In genomic region chr6:48704146-48704545, GRCm38 (mm10) we compare ENCODE assay signal across 23 mouse cellular contexts. TPM values are rescaled to one million over a fixed set of nuclear protein-coding genes. Genes with fewer than 3 reads are reported as not detected.
DNase-seq lines count a peak whose midpoint lies in the region; ATAC-seq and TF ChIP-seq lines count a peak whose summit lies in the region.
"Had no signal": no experiment of that assay in that cellular context is flagged by ENCODE, and none has a peak within 500 bp of the region (broad histone marks: within the 10 kb centered on the region; RNA-seq: fewer than 3 reads in every experiment).

No protein-coding gene starts in this region.

- intact Hi-C loops in heart, adult 2 months (cut with DNase I): no loop called here
- intact Hi-C loops in heart, postnatal 14 days (cut with DNase I): loop anchor here (2.0 kb wide), 1 partner anchor 37 kb away; no protein-coding TSS in a partner anchor

- peaks cover 46% of the 10 kb centered on the region for H3K36me3 ChIP-seq in heart, adult 2 months (ENCODE audit: control insufficient read depth, insufficient read depth, low read length)
- peaks cover 4% of the 10 kb centered on the region; the same call in 1 of the 2 replicates for H3K36me3 ChIP-seq in liver, adult 2 months (ENCODE audit: control insufficient read depth, insufficient read depth, low read length)
- no peaks in the 10 kb centered on the region for H3K36me3 ChIP-seq in liver, embryonic 11.5 days (ENCODE audit: control insufficient read depth, insufficient read depth, low read length)
- H3K36me3 ChIP-seq in small intestine, adult 2 months (ENCODE audit: control insufficient read depth, insufficient read depth, low read length): peaks cover 4% of the 10 kb centered on the region
- H3K36me3 ChIP-seq in hindbrain, postnatal 0 days (ENCODE audit: insufficient read depth, low read length): no peaks in the 10 kb centered on the region
- H3K36me3 ChIP-seq: embryonic facial prominence, embryonic 15.5 days; forebrain, embryonic 10.5 days; heart, embryonic 15.5 days; hindbrain, embryonic 10.5 days had no signal

- no peaks in the 10 kb centered on the region for H3K9me3 ChIP-seq in liver, embryonic 11.5 days (ENCODE audit: control insufficient read depth, low read length)
- H3K9me3 ChIP-seq in hindbrain, postnatal 0 days (ENCODE audit: low read length): no peaks in the 10 kb centered on the region
- H3K9me3 ChIP-seq: embryonic facial prominence, embryonic 15.5 days; forebrain, embryonic 10.5 days; heart, embryonic 15.5 days; hindbrain, embryonic 10.5 days had no signal

- no peak for ATAC-seq in liver, embryonic 11.5 days (replicated peaks; ENCODE audit: low FRiP score)
- no peak for ATAC-seq in hindbrain, postnatal 0 days
- ATAC-seq: forebrain, embryonic 14.5 days had no signal

- H3K27ac ChIP-seq in heart, adult 2 months: peak overlapping the region; percentile 96; the same call in 1 of the 2 replicates
- H3K27ac ChIP-seq in liver, adult 2 months (replicated peaks; ENCODE audit: insufficient read depth, low read depth, low read length): peak overlapping the region; percentile 40; the same call in 1 of the 2 replicates
- H3K27ac ChIP-seq in liver, embryonic 11.5 days (ENCODE audit: low read depth, low read length): no peak overlapping the region
- H3K27ac ChIP-seq in brown adipose tissue, adult 24 weeks (replicated peaks; ENCODE audit: low read depth, low read length): peak overlapping the region; percentile 98; the same call in 1 of the 2 replicates
- peak overlapping the region; percentile 23; the same call in 1 of the 2 replicates for H3K27ac ChIP-seq in small intestine, adult 2 months (ENCODE audit: insufficient read depth, low read depth, low read length)
- no peak overlapping the region for H3K27ac ChIP-seq in hindbrain, postnatal 0 days
- H3K27ac ChIP-seq: embryonic facial prominence, embryonic 15.5 days; forebrain, embryonic 10.5 days; hindbrain, embryonic 10.5 days; hindbrain, embryonic 14.5 days had no signal

- H3K9ac ChIP-seq in heart, adult 2 months (ENCODE audit: low read depth, low read length): no peak overlapping the region
- no peak overlapping the region for H3K9ac ChIP-seq in liver, adult 2 months (ENCODE audit: low read depth, low read length)
- H3K9ac ChIP-seq in liver, embryonic 11.5 days (ENCODE audit: low read depth, low read length): no peak overlapping the region
- H3K9ac ChIP-seq in hindbrain, postnatal 0 days (replicated peaks; ENCODE audit: low read length): no peak overlapping the region
- H3K9ac ChIP-seq: embryonic facial prominence, embryonic 15.5 days; heart, embryonic 15.5 days; hindbrain, embryonic 14.5 days had no signal

- no peak overlapping the region for H3K4me3 ChIP-seq in heart, adult 2 months
- H3K4me3 ChIP-seq in liver, adult 2 months (ENCODE audit: insufficient read depth, low read depth, low read length): no peak overlapping the region
- no peak overlapping the region for H3K4me3 ChIP-seq in liver, embryonic 11.5 days (ENCODE audit: low read depth, low read length)
- no peak overlapping the region for H3K4me3 ChIP-seq in brown adipose tissue, adult 24 weeks (ENCODE audit: insufficient read depth, low read depth, low read length)
- no peak overlapping the region for H3K4me3 ChIP-seq in small intestine, adult 2 months (ENCODE audit: low read depth, low read length)
- no peak overlapping the region for H3K4me3 ChIP-seq in hindbrain, postnatal 0 days (ENCODE audit: low read length)
- H3K4me3 ChIP-seq: embryonic facial prominence, embryonic 15.5 days; erythroblast, embryonic 14.5 days; forebrain, embryonic 10.5 days; heart, embryonic 15.5 days; hindbrain, embryonic 10.5 days had no signal

- peaks cover 22% of the 10 kb centered on the region for H3K4me1 ChIP-seq in heart, adult 2 months (ENCODE audit: control insufficient read depth, insufficient read depth, low read length)
- H3K4me1 ChIP-seq in liver, adult 2 months (ENCODE audit: control insufficient read depth, insufficient read depth, low read length): peaks cover 4% of the 10 kb centered on the region; the same call in 1 of the 2 replicates
- H3K4me1 ChIP-seq in liver, embryonic 11.5 days (replicated peaks; ENCODE audit: control insufficient read depth, insufficient read depth, low read length): no peaks in the 10 kb centered on the region
- H3K4me1 ChIP-seq in brown adipose tissue, adult 24 weeks (ENCODE audit: control insufficient read depth, insufficient read depth, insufficient read length, low read length): peaks cover 28% of the 10 kb centered on the region
- no peaks in the 10 kb centered on the region; the same call in 1 of the 2 replicates for H3K4me1 ChIP-seq in small intestine, adult 2 months (ENCODE audit: control insufficient read depth, insufficient read depth, insufficient read length, low read length)
- H3K4me1 ChIP-seq in hindbrain, postnatal 0 days (ENCODE audit: insufficient read depth, low read length): no peaks in the 10 kb centered on the region
- H3K4me1 ChIP-seq: embryonic facial prominence, embryonic 15.5 days; forebrain, embryonic 10.5 days; heart, embryonic 15.5 days; hindbrain, embryonic 10.5 days had no signal

- H3K4me2 ChIP-seq in liver, embryonic 11.5 days: no peak overlapping the region
- no peak overlapping the region for H3K4me2 ChIP-seq in hindbrain, postnatal 0 days (ENCODE audit: low read depth, low read length)
- H3K4me2 ChIP-seq: embryonic facial prominence, embryonic 15.5 days; heart, embryonic 15.5 days; hindbrain, embryonic 14.5 days had no signal

- H3K79me2 ChIP-seq in heart, adult 2 months (replicated peaks; ENCODE audit: control insufficient read depth, insufficient read depth, low read length): no peaks in the 10 kb centered on the region
- no peaks in the 10 kb centered on the region for H3K79me2 ChIP-seq in liver, adult 2 months (ENCODE audit: control insufficient read depth, insufficient read depth, low read length)

- H3K27me3 ChIP-seq in heart, adult 2 months (ENCODE audit: control insufficient read depth, insufficient read depth, low read length): no peaks in the 10 kb centered on the region
- no peaks in the 10 kb centered on the region for H3K27me3 ChIP-seq in liver, adult 2 months (ENCODE audit: control insufficient read depth, insufficient read depth, low read length)
- no peaks in the 10 kb centered on the region; the same call in 1 of the 2 replicates for H3K27me3 ChIP-seq in liver, embryonic 11.5 days (replicated peaks; ENCODE audit: control insufficient read depth, insufficient read depth, low read length)
- H3K27me3 ChIP-seq in small intestine, adult 2 months (ENCODE audit: control insufficient read depth, insufficient read depth, low read length): no peaks in the 10 kb centered on the region
- no peaks in the 10 kb centered on the region for H3K27me3 ChIP-seq in hindbrain, postnatal 0 days (ENCODE audit: insufficient read depth, low read length)
- H3K27me3 ChIP-seq: embryonic facial prominence, embryonic 15.5 days; heart, embryonic 15.5 days had no signal

- DNase-seq in heart, adult 2 months: no peak
- DNase-seq in heart, postnatal 14 days: no peak
- DNase-seq in liver, adult 2 months (ENCODE audit: extremely low read depth, low read depth, low spot score): no peak
- DNase-seq in liver, embryonic 11.5 days (ENCODE audit: low spot score): no peak
- no peak for DNase-seq in hindbrain, postnatal 0 days (ENCODE audit: low spot score)
- DNase-seq: adrenal gland, adult 2 months; adrenal gland, postnatal 25 days; cerebellum, adult 2 months; cerebellum, postnatal 14 days; embryo, embryonic 11 days had no signal

- TF ChIP-seq CTCF in heart, adult 2 months (IDR thresholded peaks at IDR 0.05): no peak
- no peak for TF ChIP-seq CTCF in liver, adult 2 months (IDR thresholded peaks at IDR 0.05; ENCODE audit: low read depth, low read length)
- no peak for TF ChIP-seq CTCF in small intestine, adult 2 months (IDR thresholded peaks at IDR 0.05; ENCODE audit: extremely low read depth, insufficient read length, insufficient replicate concordance, low read depth, low read length)
- no peak for TF ChIP-seq CTCF in hindbrain, postnatal 0 days (IDR thresholded peaks at IDR 0.05; ENCODE audit: low read depth)

- TF ChIP-seq EP300 in heart, adult 2 months (IDR thresholded peaks at IDR 0.05; ENCODE audit: insufficient read depth, low read depth, low read length): no peak

- TF ChIP-seq POLR2A in heart, adult 2 months (IDR thresholded peaks at IDR 0.05; ENCODE audit: insufficient read depth, low read depth, low read length): no peak
- no peak for TF ChIP-seq POLR2A in liver, adult 2 months (IDR thresholded peaks at IDR 0.05; ENCODE audit: extremely low read depth, insufficient read depth, low read length)
- no peak for TF ChIP-seq POLR2A in small intestine, adult 2 months (IDR thresholded peaks at IDR 0.05; ENCODE audit: low read depth, low read length)

RNA-seq across cellular contexts. Expression of gene Gimap6, which starts 3.9 kb away (rescaled TPM):
- 10 to 100 TPM; 34.3 to 38.1 TPM for total RNA-seq in heart, adult 2 months (2021)
- polyA plus RNA-seq in heart, adult 2 months (2012; rRNA removed): 19.2 and 28.6 TPM in 2 replicates
- 10 to 100 TPM; 48.0 to 53.9 TPM for total RNA-seq in heart, postnatal 14 days (2021)
- total RNA-seq in liver, adult 2 months (2014; rRNA removed): 13.9 and 19.1 TPM in 2 replicates
- polyA plus RNA-seq in liver, adult 2 months (2012; rRNA removed): 2.6 and 2.8 TPM in 2 replicates
- polyA plus RNA-seq in liver, embryonic 11.5 days (2014; fragmentation: Nextera tagmentation; extraction: Ambion mirVana): 18.0 and 18.6 TPM in 2 replicates
- polyA plus RNA-seq in brown adipose tissue, adult 24 weeks (2012; ENCODE audit: insufficient read depth, insufficient read length, missing spikeins): 27.2 and 40.0 TPM in 2 replicates
- polyA plus RNA-seq in small intestine, adult 2 months (2012; rRNA removed): 2.0 and 5.0 TPM in 2 replicates
- total RNA-seq in hindbrain, postnatal 0 days (2014; rRNA removed): 3.5 and 5.7 TPM in 2 replicates
- polyA plus RNA-seq in hindbrain, postnatal 0 days (2015; fragmentation: Nextera tagmentation; extraction: Ambion mirVana): 6.7 and 7.1 TPM in 2 replicates
- polyA plus RNA-seq: erythroblast, embryonic 14.5 days had no signal

RNA-seq across cellular contexts. Expression of gene Gm28053, which starts 14.3 kb away (rescaled TPM):
- 1 to 10 TPM; 3.4 to 5.6 TPM for total RNA-seq in heart, adult 2 months (2021)
- polyA plus RNA-seq in heart, adult 2 months (2012; rRNA removed): not detected in 2 replicates
- total RNA-seq in heart, postnatal 14 days (2021): 1 to 10 TPM; 3.5 to 7.9 TPM
- total RNA-seq in liver, adult 2 months (2014; rRNA removed): not detected in 2 replicates
- not detected in 2 replicates for polyA plus RNA-seq in liver, adult 2 months (2012; rRNA removed)
- 0.77 and 2.2 TPM in 2 replicates for polyA plus RNA-seq in liver, embryonic 11.5 days (2014; fragmentation: Nextera tagmentation; extraction: Ambion mirVana)
- polyA plus RNA-seq in brown adipose tissue, adult 24 weeks (2012; ENCODE audit: insufficient read depth, insufficient read length, missing spikeins): not detected in 2 replicates
- polyA plus RNA-seq in small intestine, adult 2 months (2012; rRNA removed): not detected in 2 replicates
- not detected in 2 replicates for total RNA-seq in hindbrain, postnatal 0 days (2014; rRNA removed)
- not detected in 2 replicates for polyA plus RNA-seq in hindbrain, postnatal 0 days (2015; fragmentation: Nextera tagmentation; extraction: Ambion mirVana)
- total RNA-seq: ES-E14 had no signal
- polyA plus RNA-seq: adrenal gland, adult 2 months; embryonic facial prominence, embryonic 11.5 days; erythroblast, embryonic 14.5 days; forebrain, embryonic 10.5 days; forebrain, embryonic 14.5 days; hindbrain, embryonic 10.5 days had no signal

RNA-seq across cellular contexts. Expression of gene Gimap7, which starts 14.3 kb away (rescaled TPM):
- under 1 TPM in 1 of 2 experiments, not detected in 1; 0.77 TPM for total RNA-seq in heart, adult 2 months (2021)
- polyA plus RNA-seq in heart, adult 2 months (2012; rRNA removed): 0.29 and 0.70 TPM in 2 replicates
- total RNA-seq in heart, postnatal 14 days (2021): under 1 TPM; 0.22 to 0.24 TPM
- 0.37 and 0.47 TPM in 2 replicates for total RNA-seq in liver, adult 2 months (2014; rRNA removed)
- 0.19 and 0.35 TPM in 2 replicates for polyA plus RNA-seq in liver, adult 2 months (2012; rRNA removed)
- polyA plus RNA-seq in liver, embryonic 11.5 days (2014; fragmentation: Nextera tagmentation; extraction: Ambion mirVana): not detected in 2 replicates
- not detected in 2 replicates for polyA plus RNA-seq in brown adipose tissue, adult 24 weeks (2012; ENCODE audit: insufficient read depth, insufficient read length, missing spikeins)
- 1.5 and 2.5 TPM in 2 replicates for polyA plus RNA-seq in small intestine, adult 2 months (2012; rRNA removed)
- total RNA-seq in hindbrain, postnatal 0 days (2014; rRNA removed): not detected in 2 replicates
- polyA plus RNA-seq in hindbrain, postnatal 0 days (2015; fragmentation: Nextera tagmentation; extraction: Ambion mirVana): not detected in 2 replicates
- total RNA-seq: ES-E14; gastrocnemius, adult 8-10 months; gastrocnemius, postnatal 4 days had no signal
- polyA plus RNA-seq: adrenal gland, adult 2 months; cerebellum, adult 2 months; embryonic facial prominence, embryonic 11.5 days; erythroblast, embryonic 14.5 days; forebrain, embryonic 10.5 days; forebrain, embryonic 14.5 days; hindbrain, embryonic 10.5 days; hindbrain, embryonic 14.5 days had no signal

RNA-seq across cellular contexts. Expression of gene Gimap4, which starts 19.8 kb away (rescaled TPM):
- total RNA-seq in heart, adult 2 months (2021): 10 to 100 TPM; 22.4 to 25.3 TPM
- 28.1 and 42.1 TPM in 2 replicates for polyA plus RNA-seq in heart, adult 2 months (2012; rRNA removed)
- 10 to 100 TPM; 32.2 to 42.6 TPM for total RNA-seq in heart, postnatal 14 days (2021)
- 11.9 and 15.1 TPM in 2 replicates for total RNA-seq in liver, adult 2 months (2014; rRNA removed)
- 3.9 and 5.5 TPM in 2 replicates for polyA plus RNA-seq in liver, adult 2 months (2012; rRNA removed)
- polyA plus RNA-seq in liver, embryonic 11.5 days (2014; fragmentation: Nextera tagmentation; extraction: Ambion mirVana): 21.8 and 23.5 TPM in 2 replicates
- 13.3 and 27.1 TPM in 2 replicates for polyA plus RNA-seq in brown adipose tissue, adult 24 weeks (2012; ENCODE audit: insufficient read depth, insufficient read length, missing spikeins)
- 4.3 and 9.3 TPM in 2 replicates for polyA plus RNA-seq in small intestine, adult 2 months (2012; rRNA removed)
- 0.78 and 1.6 TPM in 2 replicates for total RNA-seq in hindbrain, postnatal 0 days (2014; rRNA removed)
- 0.56 and 0.66 TPM in 2 replicates for polyA plus RNA-seq in hindbrain, postnatal 0 days (2015; fragmentation: Nextera tagmentation; extraction: Ambion mirVana)
- polyA plus RNA-seq: erythroblast, embryonic 14.5 days had no signal

RNA-seq across cellular contexts. Expression of gene Gimap9, which starts 28.2 kb away (rescaled TPM):
- 1 to 10 TPM; 3.1 to 3.4 TPM for total RNA-seq in heart, adult 2 months (2021)
- 1.8 and 3.7 TPM in 2 replicates for polyA plus RNA-seq in heart, adult 2 months (2012; rRNA removed)
- 1 to 10 TPM; 4.2 to 6.4 TPM for total RNA-seq in heart, postnatal 14 days (2021)
- 11.6 and 12.2 TPM in 2 replicates for total RNA-seq in liver, adult 2 months (2014; rRNA removed)
- polyA plus RNA-seq in liver, adult 2 months (2012; rRNA removed): 4.2 and 6.3 TPM in 2 replicates
- polyA plus RNA-seq in liver, embryonic 11.5 days (2014; fragmentation: Nextera tagmentation; extraction: Ambion mirVana): 14.5 and 17.9 TPM in 2 replicates
- 2.5 and 5.9 TPM in 2 replicates for polyA plus RNA-seq in brown adipose tissue, adult 24 weeks (2012; ENCODE audit: insufficient read depth, insufficient read length, missing spikeins)
- 0.27 and 0.62 TPM in 2 replicates for polyA plus RNA-seq in small intestine, adult 2 months (2012; rRNA removed)
- total RNA-seq in hindbrain, postnatal 0 days (2014; rRNA removed): 2.1 and 2.4 TPM in 2 replicates
- 1.2 and 2.0 TPM in 2 replicates for polyA plus RNA-seq in hindbrain, postnatal 0 days (2015; fragmentation: Nextera tagmentation; extraction: Ambion mirVana)
- polyA plus RNA-seq: erythroblast, embryonic 14.5 days had no signal

Comparison
In these comparisons a context has a peak if more than half of its experiments do, and no peak if none do; other contexts are left out.
1. H3K27ac ChIP-seq: peak in heart, adult 2 months (single experiment), liver, adult 2 months (single experiment), brown adipose tissue, adult 24 weeks (single experiment) and small intestine, adult 2 months (single experiment); none in liver, embryonic 11.5 days (single experiment) and hindbrain, postnatal 0 days (single experiment).